Mouse (Mus musculus): ENCODE measurements around the gene Exoc8. TPM values are rescaled to one million over a fixed set of nuclear protein-coding genes. Genes with fewer than 3 reads are reported as not detected.

Gene Exoc8
- polyA plus RNA-seq, 1 experiment: 18.2 TPM

- DNase-seq: no peak
- Histone ChIP-seq H3K27ac (ENCODE audit: insufficient read depth, low read length) (no peak overlapping the region), H3K4me3 (replicated peaks; ENCODE audit: insufficient read depth, low read depth, low read length) (no peak overlapping the region), H3K27me3 (ENCODE audit: control insufficient read depth, insufficient read depth, low read length) (no peaks in the 10 kb centered on the region), H3K4me1 (ENCODE audit: control insufficient read depth, insufficient read depth, low read length) (no peaks in the 10 kb centered on the region; the same call in 1 of the 2 replicates)
- WGBS: 94% methylated on average over 5 of the region's 5 CpGs
- TF ChIP-seq POLR2A (IDR thresholded peaks at IDR 0.05; ENCODE audit: borderline replicate concordance, insufficient read depth, low read length) (no peak), CTCF (IDR thresholded peaks at IDR 0.05; ENCODE audit: borderline replicate concordance, insufficient read depth, low read depth, low read length) (no peak)
Measured at GRCm38 (mm10) chr8:124872690-124873089, 24.8 kb downstream of the Exoc8 start.

GRCm38 (mm10) chr8:124872081-124872480, 25.4 kb downstream of the Exoc8 start:
- TF ChIP-seq POLR2A (IDR thresholded peaks at IDR 0.05; ENCODE audit: borderline replicate concordance, insufficient read depth, low read length) (no peak), CTCF (IDR thresholded peaks at IDR 0.05; ENCODE audit: borderline replicate concordance, insufficient read depth, low read depth, low read length) (no peak)
- no peak for DNase-seq
- Histone ChIP-seq H3K4me1 (ENCODE audit: control insufficient read depth, insufficient read depth, low read length) (no peaks in the 10 kb centered on the region; the same call in 1 of the 2 replicates), H3K27me3 (ENCODE audit: control insufficient read depth, insufficient read depth, low read length) (no peaks in the 10 kb centered on the region), H3K27ac (ENCODE audit: insufficient read depth, low read length) (no peak overlapping the region), H3K4me3 (replicated peaks; ENCODE audit: insufficient read depth, low read depth, low read length) (no peak overlapping the region)
- 93% methylated on average over 7 of the region's 7 CpGs for WGBS

GRCm38 (mm10) chr8:124871474-124871873, 26.0 kb downstream of the Exoc8 start:
- Histone ChIP-seq H3K4me1 (ENCODE audit: control insufficient read depth, insufficient read depth, low read length) (peaks cover under 1% of the 10 kb centered on the region), H3K4me3 (replicated peaks; ENCODE audit: insufficient read depth, low read depth, low read length) (no peak overlapping the region), H3K27ac (ENCODE audit: insufficient read depth, low read length) (no peak overlapping the region), H3K27me3 (ENCODE audit: control insufficient read depth, insufficient read depth, low read length) (no peaks in the 10 kb centered on the region)
- WGBS: 91% methylated on average over 7 of the region's 7 CpGs
- DNase-seq: no peak
- TF ChIP-seq CTCF (IDR thresholded peaks at IDR 0.05; ENCODE audit: borderline replicate concordance, insufficient read depth, low read depth, low read length): no peak
- no peak for TF ChIP-seq POLR2A (IDR thresholded peaks at IDR 0.05; ENCODE audit: borderline replicate concordance, insufficient read depth, low read length)

- H3K4me1 ChIP-seq (ENCODE audit: control insufficient read depth, insufficient read depth, low read length): peaks cover 5% of the 10 kb centered on the region
- H3K4me3 ChIP-seq (replicated peaks; ENCODE audit: insufficient read depth, low read depth, low read length): no peak overlapping the region
- H3K27ac ChIP-seq (ENCODE audit: insufficient read depth, low read length): no peak overlapping the region
- no peak for TF ChIP-seq POLR2A (IDR thresholded peaks at IDR 0.05; ENCODE audit: borderline replicate concordance, insufficient read depth, low read length)
- no peak for TF ChIP-seq CTCF (IDR thresholded peaks at IDR 0.05; ENCODE audit: borderline replicate concordance, insufficient read depth, low read depth, low read length)
- DNase-seq: no peak
- H3K27me3 ChIP-seq (ENCODE audit: control insufficient read depth, insufficient read depth, low read length): no peaks in the 10 kb centered on the region
- 57% methylated on average over 6 of the region's 6 CpGs for WGBS
Measured at GRCm38 (mm10) chr8:124869708-124870107, 27.8 kb downstream of the Exoc8 start.

GRCm38 (mm10) chr8:124867126-124867525, 30.4 kb downstream of the Exoc8 start:
- WGBS: 61% methylated on average over 2 of the region's 2 CpGs
- DNase-seq: no peak

GRCm38 (mm10) chr8:124866669-124867068, 30.8 kb downstream of the Exoc8 start:
- Histone ChIP-seq H3K27me3 (ENCODE audit: control insufficient read depth, insufficient read depth, low read length) (no peaks in the 10 kb centered on the region), H3K27ac (ENCODE audit: insufficient read depth, low read length) (no peak overlapping the region), H3K4me1 (ENCODE audit: control insufficient read depth, insufficient read depth, low read length) (peaks cover 5% of the 10 kb centered on the region; the same call in 1 of the 2 replicates), H3K4me3 (replicated peaks; ENCODE audit: insufficient read depth, low read depth, low read length) (no peak overlapping the region)
- WGBS: 79% methylated on average over 3 of the region's 3 CpGs
- no peak for DNase-seq
- TF ChIP-seq POLR2A (IDR thresholded peaks at IDR 0.05; ENCODE audit: borderline replicate concordance, insufficient read depth, low read length) (no peak), CTCF (IDR thresholded peaks at IDR 0.05; ENCODE audit: borderline replicate concordance, insufficient read depth, low read depth, low read length) (no peak)

More at GRCm38 (mm10) chr8:124867126-124867525, 30.4 kb downstream of the Exoc8 start:
- no peak overlapping the region for H3K4me3 ChIP-seq (replicated peaks; ENCODE audit: insufficient read depth, low read depth, low read length)
- H3K4me1 ChIP-seq (ENCODE audit: control insufficient read depth, insufficient read depth, low read length): peaks cover 5% of the 10 kb centered on the region; the same call in 1 of the 2 replicates
- no peak for TF ChIP-seq CTCF (IDR thresholded peaks at IDR 0.05; ENCODE audit: borderline replicate concordance, insufficient read depth, low read depth, low read length)
- no peak for TF ChIP-seq POLR2A (IDR thresholded peaks at IDR 0.05; ENCODE audit: borderline replicate concordance, insufficient read depth, low read length)
- H3K27me3 ChIP-seq (ENCODE audit: control insufficient read depth, insufficient read depth, low read length): no peaks in the 10 kb centered on the region
- no peak overlapping the region for H3K27ac ChIP-seq (ENCODE audit: insufficient read depth, low read length)

GRCm38 (mm10) chr8:124863729-124864128, 33.8 kb downstream of the Exoc8 start:
- Histone ChIP-seq H3K4me3 (replicated peaks; ENCODE audit: insufficient read depth, low read depth, low read length) (peak overlapping the region; percentile 92), H3K27me3 (ENCODE audit: control insufficient read depth, insufficient read depth, low read length) (no peaks in the 10 kb centered on the region), H3K27ac (ENCODE audit: insufficient read depth, low read length) (no peak overlapping the region), H3K4me1 (ENCODE audit: control insufficient read depth, insufficient read depth, low read length) (peaks cover 5% of the 10 kb centered on the region)
- WGBS: 13% methylated on average over 8 of the region's 8 CpGs
- TF ChIP-seq POLR2A (IDR thresholded peaks at IDR 0.05; ENCODE audit: borderline replicate concordance, insufficient read depth, low read length) (no peak), CTCF (IDR thresholded peaks at IDR 0.05; ENCODE audit: borderline replicate concordance, insufficient read depth, low read depth, low read length) (no peak)
- no peak for DNase-seq

GRCm38 (mm10) chr8:124863163-124863677, 34.3 kb downstream of the Exoc8 start:
- H3K4me1 ChIP-seq (ENCODE audit: control insufficient read depth, insufficient read depth, low read length): peaks cover 5% of the 10 kb centered on the region
- peak overlapping the region; percentile 75 for H3K27ac ChIP-seq (ENCODE audit: insufficient read depth, low read length)
- peak overlapping the region; percentile 92 for H3K4me3 ChIP-seq (replicated peaks; ENCODE audit: insufficient read depth, low read depth, low read length)
- 0% methylated on average over 33 of the region's 33 CpGs for WGBS
- DNase-seq: no peak
- no peak for TF ChIP-seq POLR2A (IDR thresholded peaks at IDR 0.05; ENCODE audit: borderline replicate concordance, insufficient read depth, low read length)
- no peak for TF ChIP-seq CTCF (IDR thresholded peaks at IDR 0.05; ENCODE audit: borderline replicate concordance, insufficient read depth, low read depth, low read length)
- no peaks in the 10 kb centered on the region for H3K27me3 ChIP-seq (ENCODE audit: control insufficient read depth, insufficient read depth, low read length)

Data from cerebellum, adult 2 months (tissue).